Mouse (Mus musculus) brain, embryonic 14.5 days (tissue): ENCODE measurements around the gene Lemd1. TPM values are rescaled to one million over a fixed set of nuclear protein-coding genes. Genes with fewer than 3 reads are reported as not detected.

Experiments
- DNase-seq: peaks from one replicate; pipeline ENCODE4 v3.0.0-alpha.2; 2011; ENCODE audit warnings: low read depth
- CTCF ChIP-seq: fragments of 200-500 bp; IDR thresholded peaks from 2 replicates; pipeline ENCODE4 v1.5.1; 2012; ENCODE audit warnings: inconsistent platforms, mild to moderate bottlenecking, moderate library complexity, borderline replicate concordance; ENCODE audit not compliant: insufficient read depth, insufficient read length; ENCODE audit errors: extremely low read depth
- POLR2A ChIP-seq: fragments of 200-500 bp; IDR thresholded peaks from 2 replicates; pipeline ENCODE4 v1.6.1; 2012; ENCODE audit warnings: mild to moderate bottlenecking, inconsistent platforms, borderline replicate concordance; ENCODE audit not compliant: poor library complexity, insufficient read depth, insufficient read length, severe bottlenecking; ENCODE audit errors: extremely low read depth
- polyA plus RNA-seq: library from polyadenylated mRNA; depleted of rRNA; stranded (reverse); fragments of >200 nt; gene quantifications from 2 replicates; pipeline ENCODE4 v1.2.3, GENCODE M21; 2012

Lemd1 gene
- polyA plus RNA-seq, 1 experiment, result 25.1 TPM

- peak; percentile 47 for DNase-seq
- TF ChIP-seq POLR2A (no peak), CTCF (no peak)
These were observed 40.4 kb downstream of the Lemd1 start for GRCm38 (mm10) chr1:132231470-132232274.

- TF ChIP-seq POLR2A, result no peak
- TF ChIP-seq CTCF, result peak; percentile 60
- peak; percentile 63 for DNase-seq
These were observed 42.3 kb downstream of the Lemd1 start for GRCm38 (mm10) chr1:132233566-132233965.

- TF ChIP-seq CTCF (no peak), POLR2A (no peak)
- DNase-seq, result peak; percentile 7
These were observed 43.6 kb downstream of the Lemd1 start for GRCm38 (mm10) chr1:132234757-132235273.

- no peak for TF ChIP-seq POLR2A
- TF ChIP-seq CTCF, result peak; percentile 90
- peak; percentile 81 for DNase-seq
These were observed 46.4 kb downstream of the Lemd1 start for GRCm38 (mm10) chr1:132237585-132238159.

- DNase-seq, result no peak
- no peak for TF ChIP-seq CTCF
- TF ChIP-seq POLR2A, result no peak
These were observed 53.8 kb downstream of the Lemd1 start for GRCm38 (mm10) chr1:132245010-132245409.

- TF ChIP-seq CTCF (no peak), POLR2A (no peak)
- no peak for DNase-seq
These were observed 54.9 kb downstream of the Lemd1 start for GRCm38 (mm10) chr1:132246137-132246536.

GRCm38 (mm10) chr1:132246641-132247040 is 55.4 kb downstream of the Lemd1 start:
- TF ChIP-seq POLR2A (no peak), CTCF (no peak)
- no peak for DNase-seq

- TF ChIP-seq CTCF (peak; percentile 18; the same call in 1 of the 2 replicates), POLR2A (no peak)
- no peak for DNase-seq
These were observed 63.2 kb downstream of the Lemd1 start for GRCm38 (mm10) chr1:132254467-132254866.

GRCm38 (mm10) chr1:132260331-132260730 is 69.1 kb downstream of the Lemd1 start:
- no peak for DNase-seq
- no peak for TF ChIP-seq POLR2A
- no peak for TF ChIP-seq CTCF

- TF ChIP-seq POLR2A, result no peak
- TF ChIP-seq CTCF, result peak; percentile 39; the same call in 1 of the 2 replicates
- no peak for DNase-seq
These were observed 69.8 kb downstream of the Lemd1 start for GRCm38 (mm10) chr1:132261058-132261457.

GRCm38 (mm10) chr1:132263618-132264017 is 72.4 kb downstream of the Lemd1 start:
- no peak for DNase-seq
- TF ChIP-seq CTCF (no peak), POLR2A (no peak)
